Mouse (Mus musculus): ENCODE measurements around the gene Dpp9.

Dpp9 gene

DNA sequence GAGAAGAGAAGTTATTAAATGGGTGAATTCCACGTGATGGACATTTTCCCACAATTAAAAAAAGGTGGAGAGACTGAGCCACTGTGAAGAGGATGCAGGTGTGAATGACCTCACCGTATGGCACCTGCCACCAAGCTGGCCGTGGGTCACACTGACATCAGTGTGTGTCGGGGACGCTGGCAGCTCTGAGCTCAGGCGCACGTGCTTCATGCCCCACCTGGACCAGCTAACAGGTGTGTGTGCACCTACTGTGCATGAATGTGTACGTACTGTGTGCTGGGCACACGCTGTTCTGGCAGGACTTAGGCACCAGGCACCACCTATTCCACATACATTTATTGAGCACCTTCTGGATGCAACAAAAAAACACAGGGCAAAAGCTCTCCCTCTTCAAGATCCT, 74.2 kb downstream of the Dpp9 start:
- DNase-seq (ENCODE audit: extremely low read depth, low read depth) = no peak

DNA sequence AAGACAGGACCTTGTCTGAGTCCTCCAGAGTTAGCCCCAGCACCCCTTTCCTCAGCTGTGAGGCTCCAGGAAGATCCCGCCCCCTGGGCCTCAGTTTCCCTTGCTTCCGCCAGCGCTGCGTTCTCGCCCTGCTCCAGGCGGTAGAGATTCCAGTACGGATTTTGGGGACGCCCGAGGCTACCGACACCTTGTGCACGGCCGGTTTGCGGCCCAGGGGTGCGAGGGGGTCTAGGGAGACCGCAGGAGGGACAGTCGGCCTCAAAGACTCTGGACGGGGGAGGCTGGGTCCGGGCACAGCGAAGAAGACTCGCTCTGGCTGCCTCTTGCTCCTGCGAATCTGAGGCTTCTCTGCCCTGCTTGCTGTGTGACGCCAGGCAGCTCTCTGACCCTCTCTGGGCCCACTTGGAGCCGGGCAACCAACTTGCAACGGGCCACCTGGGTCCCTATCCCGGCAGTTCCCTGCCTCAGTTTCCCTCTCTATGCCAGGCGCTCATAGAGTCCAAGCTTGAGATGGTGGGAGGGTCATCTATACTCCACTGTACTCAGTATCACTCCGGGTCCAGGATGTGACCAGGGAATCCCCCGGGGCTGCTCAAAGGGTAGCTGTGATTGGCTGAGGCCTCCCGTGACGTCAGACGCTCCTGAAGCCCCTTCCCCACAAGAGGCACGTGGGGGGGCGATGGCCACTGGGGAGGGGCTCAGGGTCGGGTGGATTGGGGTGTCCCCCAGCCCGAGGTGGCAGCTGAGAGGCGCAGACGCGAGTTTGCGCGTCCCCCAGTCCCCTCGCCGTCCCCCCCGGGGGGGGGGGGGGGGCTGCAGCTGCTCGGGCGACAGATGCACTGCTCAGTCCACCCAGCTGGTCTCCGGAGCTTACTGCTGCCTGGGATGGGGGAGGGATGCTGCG, 76.8 kb downstream of the Dpp9 start:
- no peak for DNase-seq (ENCODE audit: extremely low read depth, low read depth)

DNA sequence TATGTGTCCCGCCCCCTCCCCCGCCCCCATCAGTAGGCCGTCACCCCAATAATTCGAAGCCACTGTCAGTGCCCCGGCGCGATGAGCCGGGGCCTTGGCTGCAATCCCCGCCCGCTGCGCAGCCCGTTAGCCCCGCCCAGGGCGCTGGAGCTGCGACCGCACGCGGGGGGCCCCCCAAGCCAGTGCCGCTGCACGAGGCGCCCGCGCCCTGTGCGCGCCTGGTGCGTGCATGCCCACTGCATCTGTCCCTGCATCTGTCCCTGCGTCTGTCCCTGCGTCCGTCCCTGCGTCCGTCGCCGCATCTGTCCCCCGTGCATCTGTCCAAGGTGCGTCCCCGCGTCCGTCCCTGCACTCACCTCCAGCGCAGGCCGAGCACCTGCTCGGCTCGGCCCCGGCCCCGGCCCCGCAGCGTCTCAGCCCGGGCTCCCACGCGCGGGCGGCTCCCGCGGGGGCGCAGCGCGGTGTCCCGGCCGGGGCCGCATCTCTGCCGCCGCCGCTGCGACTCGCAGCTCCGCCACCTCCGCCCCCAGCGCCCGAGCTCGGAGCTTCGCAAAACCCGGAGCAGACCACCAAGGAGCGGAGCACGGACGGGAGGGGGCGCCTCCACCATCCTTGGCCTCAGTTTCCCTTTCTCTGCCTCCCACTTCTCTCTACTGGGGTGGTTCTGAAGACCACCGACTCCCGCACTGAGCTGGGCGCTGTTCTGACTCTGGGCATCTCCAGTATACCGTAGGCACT, 78.7 kb downstream of the Dpp9 start, which contains the start of gene Sema6b:
Sema6b (minus strand) TSS at position 486 of the 738 bp plus-strand sequence.
- DNase-seq (ENCODE audit: extremely low read depth, low read depth) = no peak

DNA sequence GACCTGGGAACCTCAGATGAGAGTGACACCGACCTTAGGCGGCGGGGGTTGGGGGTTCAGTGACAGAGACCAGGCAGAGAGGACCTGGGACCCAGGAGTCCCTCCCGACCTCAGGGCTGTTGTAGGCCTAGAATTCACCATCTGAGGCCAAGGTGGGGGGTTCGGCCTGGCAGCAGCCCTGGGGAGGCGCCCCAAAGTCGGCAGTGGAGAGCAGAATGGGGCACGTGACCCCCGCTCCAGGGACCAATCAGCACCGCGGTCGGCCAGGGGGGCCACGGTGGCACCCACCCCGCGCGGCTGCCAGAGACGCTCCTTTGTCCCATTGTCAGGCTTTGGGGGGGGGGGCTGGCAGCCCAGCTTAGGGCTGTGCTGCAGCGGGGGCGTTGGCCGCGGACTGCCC, 79.3 kb downstream of the Dpp9 start:
- no peak for DNase-seq (ENCODE audit: extremely low read depth, low read depth)

DNA sequence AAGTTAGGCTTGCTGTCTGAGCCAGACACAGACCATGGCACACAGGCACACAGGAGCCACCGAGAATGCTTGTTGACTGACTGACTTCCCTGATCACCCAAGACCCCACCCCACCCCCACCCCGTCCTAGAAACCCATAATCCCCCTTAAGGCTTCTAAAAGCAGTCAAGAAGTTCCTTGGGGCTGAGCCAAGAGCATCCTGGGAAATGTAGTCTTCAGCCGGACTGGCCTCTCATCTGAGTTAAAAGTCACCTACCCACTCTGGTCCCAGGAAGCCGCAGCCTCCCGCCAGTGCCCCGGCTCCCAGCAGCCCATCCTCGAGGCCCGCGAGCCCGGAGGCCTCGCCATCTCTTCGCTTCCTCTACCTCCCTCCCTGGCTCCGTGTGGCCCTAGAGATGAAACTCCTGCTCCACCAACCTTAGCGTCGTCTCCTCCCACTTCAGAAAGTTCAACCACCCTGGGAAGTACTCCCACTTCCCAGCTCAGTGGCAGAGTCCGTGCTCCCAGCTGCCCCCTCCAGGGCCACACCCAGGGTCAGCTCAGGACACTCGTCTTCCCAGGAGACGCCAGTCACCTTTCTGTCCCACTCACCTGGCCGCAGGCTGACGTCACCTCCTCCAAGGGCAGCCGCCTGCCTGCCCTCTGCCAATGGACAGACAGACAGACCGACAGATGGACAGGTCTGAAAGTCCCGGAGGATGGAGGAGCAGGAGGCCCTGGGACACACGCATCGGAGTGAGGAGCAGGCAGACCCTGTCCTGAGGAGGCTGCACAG, 80.7 kb downstream of the Dpp9 start:
- DNase-seq (ENCODE audit: extremely low read depth, low read depth) = no peak
